Mouse (Mus musculus) hematopoietic multipotent progenitor cell, adult 10-12 weeks (in vitro differentiated cells): ENCODE data around the gene Prm3. TPM values are rescaled to one million over a fixed set of nuclear protein-coding genes. Genes with fewer than 3 reads are reported as not detected.

Experiments used
- polyA plus RNA-seq: library from polyadenylated mRNA; stranded (reverse); fragments of >175 nt; gene quantifications from 2 replicates; pipeline ENCODE4 v1.2.3, GENCODE M21; 2012; ENCODE audit warnings: low replicate concordance

The Prm3 gene
- not detected in 2 replicates for polyA plus RNA-seq

GRCm38 (mm10) chr16:10790702-10791101 is at the start of gene Prm3:
Gene Prm3 (minus strand): TSS chr16:10790914.

GRCm38 (mm10) chr16:10834911-10835587 is 44.3 kb upstream of the Prm3 start, which contains the start of gene Rmi2:
Gene Rmi2 (plus strand): TSS chr16:10835059.

GRCm38 (mm10) chr16:10812865-10813371 is 22.2 kb upstream of the Prm3 start, which contains the start of gene Gm11172:
Gene Gm11172 (plus strand): TSS chr16:10812915.

GRCm38 (mm10) chr16:10805789-10806527 is 15.2 kb upstream of the Prm3 start, which contains the start of gene Prm1:
Gene Prm1 (minus strand): TSS chr16:10805839.

GRCm38 (mm10) chr16:10796034-10796433 is 5.3 kb upstream of the Prm3 start, which contains the start of gene Prm2:
Gene Prm2 (minus strand): TSS chr16:10796134.

GRCm38 (mm10) chr16:10788271-10788670 is 2.4 kb downstream of the Prm3 start, which contains the start of gene Tnp2:
Gene Tnp2 (minus strand): TSS chr16:10788660.

GRCm38 (mm10) chr16:10785371-10786231 is 5.1 kb downstream of the Prm3 start, which contains the start of gene Socs1:
Gene Socs1 (minus strand): TSS chr16:10785536.

Other genes with a start within 250 kb of the Prm3 start
- 39.2 and 96.3 TPM in 2 replicates for gene Dexi, start 247.9 kb downstream of the Prm3 start, polyA plus RNA-seq
- 19.6 and 27.6 TPM in 2 replicates for gene Clec16a, start 245.6 kb downstream of the Prm3 start, polyA plus RNA-seq
- 35.0 and 105 TPM in 2 replicates for gene Socs1, start 5.4 kb downstream of the Prm3 start, polyA plus RNA-seq
- 0.42 and 1.7 TPM in 2 replicates for gene Tnp2, start 2.3 kb downstream of the Prm3 start, polyA plus RNA-seq
- not detected in 2 replicates for gene Prm2, start 5.2 kb upstream of the Prm3 start, polyA plus RNA-seq
- gene Prm1, start 14.9 kb upstream of the Prm3 start, polyA plus RNA-seq: not detected in 2 replicates
- not detected in 2 replicates for gene Gm11172, start 22.0 kb upstream of the Prm3 start, polyA plus RNA-seq
- 1.6 and 1.8 TPM in 2 replicates for gene Rmi2, start 44.1 kb upstream of the Prm3 start, polyA plus RNA-seq